Mouse (Mus musculus): ENCODE results near the gene Rbms1.

Gene Rbms1

GRCm38 (mm10) chr2:60914524-60915280 is 48.3 kb downstream of the Rbms1 start:
- no peak for DNase-seq

- no peak for DNase-seq
These were observed 49.7 kb downstream of the Rbms1 start for GRCm38 (mm10) chr2:60913281-60913680.

GRCm38 (mm10) chr2:60911716-60912115 is 51.3 kb downstream of the Rbms1 start:
- no peak for DNase-seq

- DNase-seq = no peak
These were observed 52.2 kb downstream of the Rbms1 start for GRCm38 (mm10) chr2:60910820-60911219.

GRCm38 (mm10) chr2:60908551-60908950 is 54.4 kb downstream of the Rbms1 start:
- no peak for DNase-seq

GRCm38 (mm10) chr2:60908116-60908515 is 54.9 kb downstream of the Rbms1 start:
- DNase-seq = no peak

- no peak for DNase-seq
These were observed 57.7 kb downstream of the Rbms1 start for GRCm38 (mm10) chr2:60905283-60905682.

GRCm38 (mm10) chr2:60904141-60904540 is 58.9 kb downstream of the Rbms1 start:
- DNase-seq = peak; percentile 35 to 46

GRCm38 (mm10) chr2:60903535-60903934 is 59.5 kb downstream of the Rbms1 start:
- DNase-seq = no peak

- no peak for DNase-seq
These were observed 60.4 kb downstream of the Rbms1 start for GRCm38 (mm10) chr2:60902446-60903137.

GRCm38 (mm10) chr2:60901511-60901951 is 61.5 kb downstream of the Rbms1 start:
- DNase-seq = no peak

- DNase-seq = no peak
These were observed 62.0 kb downstream of the Rbms1 start for GRCm38 (mm10) chr2:60901013-60901412.

- no peak for DNase-seq
These were observed 70.0 kb downstream of the Rbms1 start for GRCm38 (mm10) chr2:60893042-60893441.

GRCm38 (mm10) chr2:60883931-60884330 is 79.1 kb downstream of the Rbms1 start:
- DNase-seq = peak in 1 of 2 experiments; percentile 19

- no peak for DNase-seq
These were observed 80.0 kb downstream of the Rbms1 start for GRCm38 (mm10) chr2:60883043-60883365.

GRCm38 (mm10) chr2:60882202-60883042 is 80.6 kb downstream of the Rbms1 start:
- no peak for DNase-seq

- DNase-seq = no peak
These were observed 81.4 kb downstream of the Rbms1 start for GRCm38 (mm10) chr2:60881571-60882041.

- peak; percentile 77 to 80 for DNase-seq
These were observed 82.0 kb downstream of the Rbms1 start for GRCm38 (mm10) chr2:60880789-60881570.

- no peak for DNase-seq
These were observed 82.8 kb downstream of the Rbms1 start for GRCm38 (mm10) chr2:60879966-60880788.

GRCm38 (mm10) chr2:60879141-60879818 is 83.7 kb downstream of the Rbms1 start:
- DNase-seq = no peak

Measured in thymus, postnatal 36 days (tissue).